ENCODE assay signal across 8 mouse cellular contexts in genomic region chr5:134704157-134704556, GRCm38 (mm10). TPM values are rescaled to one million over a fixed set of nuclear protein-coding genes. Genes with fewer than 3 reads are reported as not detected.
DNase-seq lines count a peak whose midpoint lies in the region; ATAC-seq lines count a peak whose summit lies in the region.

No protein-coding gene starts in this region.

- H3K27me3 ChIP-seq in embryonic facial prominence, embryonic 12.5 days: no peaks in the 10 kb centered on the region; the same call in 1 of the 2 replicates
- H3K27me3 ChIP-seq in heart, embryonic 16.5 days (ENCODE audit: control insufficient read depth, insufficient read depth, low read length): no peaks in the 10 kb centered on the region
- no peaks in the 10 kb centered on the region for H3K27me3 ChIP-seq in liver, embryonic 13.5 days
- H3K27me3 ChIP-seq in neural tube, embryonic 11.5 days (ENCODE audit: control insufficient read depth, insufficient read depth, low read length): no peaks in the 10 kb centered on the region
- no peaks in the 10 kb centered on the region for H3K27me3 ChIP-seq in stomach, embryonic 15.5 days (replicated peaks)

- H3K27ac ChIP-seq in embryonic facial prominence, embryonic 12.5 days: no peak overlapping the region
- no peak overlapping the region for H3K27ac ChIP-seq in heart, embryonic 16.5 days (ENCODE audit: low read length)
- H3K27ac ChIP-seq in liver, embryonic 13.5 days: no peak overlapping the region
- H3K27ac ChIP-seq in neural tube, embryonic 11.5 days (ENCODE audit: low read depth, low read length): no peak overlapping the region
- no peak overlapping the region for H3K27ac ChIP-seq in stomach, embryonic 15.5 days

- peak; percentile 77; the same call in 1 of the 2 replicates for ATAC-seq in embryonic facial prominence, embryonic 12.5 days (ENCODE audit: insufficient number of reproducible peaks, insufficient read depth, low FRiP score, low TSS enrichment)
- ATAC-seq in heart, embryonic 16.5 days (replicated peaks; ENCODE audit: extremely low read depth, insufficient read depth, low FRiP score): peak; percentile 50; the same call in 1 of the 2 replicates
- no peak for ATAC-seq in liver, embryonic 13.5 days (ENCODE audit: low read depth)
- ATAC-seq in neural tube, embryonic 11.5 days (ENCODE audit: insufficient read depth, low FRiP score, low TSS enrichment): peak; percentile 41
- peak; percentile 41; the same call in 1 of the 2 replicates for ATAC-seq in stomach, embryonic 15.5 days (ENCODE audit: insufficient read depth, low FRiP score, low read depth)

- no peak overlapping the region for H3K9ac ChIP-seq in embryonic facial prominence, embryonic 12.5 days
- H3K9ac ChIP-seq in heart, embryonic 16.5 days (ENCODE audit: low read length): no peak overlapping the region
- H3K9ac ChIP-seq in liver, embryonic 13.5 days: no peak overlapping the region
- H3K9ac ChIP-seq in neural tube, embryonic 11.5 days (ENCODE audit: low read length): no peak overlapping the region
- no peak overlapping the region for H3K9ac ChIP-seq in stomach, embryonic 15.5 days

- H3K36me3 ChIP-seq in embryonic facial prominence, embryonic 12.5 days: 0 out of 2 replicates have a peak, but pooled peaks cover 2% of the 10 kb centered on the region
- H3K36me3 ChIP-seq in heart, embryonic 16.5 days (ENCODE audit: control insufficient read depth, insufficient read depth): no peaks in the 10 kb centered on the region
- H3K36me3 ChIP-seq in liver, embryonic 13.5 days: no peaks in the 10 kb centered on the region
- H3K36me3 ChIP-seq in neural tube, embryonic 11.5 days (ENCODE audit: control insufficient read depth, insufficient read depth, low read length): no peaks in the 10 kb centered on the region
- H3K36me3 ChIP-seq in stomach, embryonic 15.5 days: 0 out of 2 replicates have a peak, but pooled peaks cover 6% of the 10 kb centered on the region

- no peaks in the 10 kb centered on the region for H3K9me3 ChIP-seq in embryonic facial prominence, embryonic 12.5 days
- no peaks in the 10 kb centered on the region for H3K9me3 ChIP-seq in heart, embryonic 16.5 days (replicated peaks; ENCODE audit: control insufficient read depth, low read length)
- H3K9me3 ChIP-seq in liver, embryonic 13.5 days (replicated peaks): no peaks in the 10 kb centered on the region
- H3K9me3 ChIP-seq in neural tube, embryonic 11.5 days (ENCODE audit: control insufficient read depth, low read length): no peaks in the 10 kb centered on the region
- no peaks in the 10 kb centered on the region for H3K9me3 ChIP-seq in stomach, embryonic 15.5 days

- no peak overlapping the region for H3K4me3 ChIP-seq in embryonic facial prominence, embryonic 12.5 days
- no peak overlapping the region for H3K4me3 ChIP-seq in heart, embryonic 16.5 days (ENCODE audit: low read length)
- H3K4me3 ChIP-seq in liver, embryonic 13.5 days (replicated peaks): no peak overlapping the region
- H3K4me3 ChIP-seq in neural tube, embryonic 11.5 days (ENCODE audit: low read depth, low read length): no peak overlapping the region
- no peak overlapping the region for H3K4me3 ChIP-seq in stomach, embryonic 15.5 days (replicated peaks)

- no peaks in the 10 kb centered on the region for H3K4me1 ChIP-seq in embryonic facial prominence, embryonic 12.5 days
- no peaks in the 10 kb centered on the region for H3K4me1 ChIP-seq in heart, embryonic 16.5 days (ENCODE audit: control insufficient read depth, insufficient read depth, low read length)
- no peaks in the 10 kb centered on the region for H3K4me1 ChIP-seq in liver, embryonic 13.5 days (replicated peaks)
- no peaks in the 10 kb centered on the region for H3K4me1 ChIP-seq in neural tube, embryonic 11.5 days (ENCODE audit: control insufficient read depth, insufficient read depth, low read length)
- no peaks in the 10 kb centered on the region for H3K4me1 ChIP-seq in stomach, embryonic 15.5 days

- H3K4me2 ChIP-seq in embryonic facial prominence, embryonic 12.5 days (replicated peaks): no peak overlapping the region
- H3K4me2 ChIP-seq in heart, embryonic 16.5 days (ENCODE audit: low read depth, low read length): no peak overlapping the region
- H3K4me2 ChIP-seq in liver, embryonic 13.5 days: no peak overlapping the region
- no peak overlapping the region for H3K4me2 ChIP-seq in neural tube, embryonic 11.5 days (ENCODE audit: low read depth)
- no peak overlapping the region for H3K4me2 ChIP-seq in stomach, embryonic 15.5 days

- peak; percentile 88 to 89 for DNase-seq in B cell, adult 2 months
- peak; percentile 82 for DNase-seq in adrenal gland, postnatal 14 days
- DNase-seq in kidney, postnatal 10 days: peak; percentile 84
- DNase-seq in liver, embryonic 13.5 days: peak; percentile 45
- peak; percentile 80 for DNase-seq in neural tube, embryonic 11.5 days (ENCODE audit: low spot score)

RNA-seq across cellular contexts. Expression of gene Limk1, which starts 15.8 kb away (rescaled TPM):
- 17.9 and 23.7 TPM in 2 replicates for total RNA-seq in adrenal gland, postnatal 14 days (2021)
- polyA plus RNA-seq in embryonic facial prominence, embryonic 12.5 days (2016; fragmentation: Nextera tagmentation; extraction: Ambion mirVana): 12.3 and 13.8 TPM in 2 replicates
- polyA plus RNA-seq in heart, embryonic 16.5 days (2015; fragmentation: Nextera tagmentation; extraction: Ambion mirVana): 4.6 and 5.1 TPM in 2 replicates
- 0.75 and 0.98 TPM in 2 replicates for polyA plus RNA-seq in liver, embryonic 13.5 days (2015; fragmentation: Nextera tagmentation; extraction: Ambion mirVana)
- 10.3 and 11.4 TPM in 2 replicates for polyA plus RNA-seq in neural tube, embryonic 11.5 days (2014; fragmentation: Nextera tagmentation; extraction: Ambion mirVana)
- polyA plus RNA-seq in stomach, embryonic 15.5 days (2015; fragmentation: Nextera tagmentation; extraction: Ambion mirVana): 5.9 TPM in 2 replicates

RNA-seq across cellular contexts. Expression of gene Eln, which starts 43.0 kb away (rescaled TPM):
- 148 and 554 TPM in 2 replicates for total RNA-seq in adrenal gland, postnatal 14 days (2021)
- 32.7 and 35.4 TPM in 2 replicates for polyA plus RNA-seq in embryonic facial prominence, embryonic 12.5 days (2016; fragmentation: Nextera tagmentation; extraction: Ambion mirVana)
- 285 and 435 TPM in 2 replicates for polyA plus RNA-seq in heart, embryonic 16.5 days (2015; fragmentation: Nextera tagmentation; extraction: Ambion mirVana)
- 3.5 and 3.8 TPM in 2 replicates for polyA plus RNA-seq in liver, embryonic 13.5 days (2015; fragmentation: Nextera tagmentation; extraction: Ambion mirVana)
- polyA plus RNA-seq in neural tube, embryonic 11.5 days (2014; fragmentation: Nextera tagmentation; extraction: Ambion mirVana): 2.6 and 3.1 TPM in 2 replicates
- polyA plus RNA-seq in stomach, embryonic 15.5 days (2015; fragmentation: Nextera tagmentation; extraction: Ambion mirVana): 88.3 and 92.2 TPM in 2 replicates
